Mouse (Mus musculus) ES-E14 (cell line): ENCODE data around the gene Slc35e3.

Experiments used
- CHD2 ChIP-seq: IDR thresholded peaks from 2 replicates; pipeline ENCODE4 v1.6.1; 2014; ENCODE audit warnings: mild to moderate bottlenecking, low read depth, low read length, inconsistent platforms
- ZC3H11A ChIP-seq: IDR thresholded peaks from 2 replicates; pipeline ENCODE4 v1.6.1; 2012; ENCODE audit warnings: low read depth, mild to moderate bottlenecking, inconsistent platforms, low read length, borderline replicate concordance
- ZNF384 ChIP-seq: IDR thresholded peaks from 2 replicates; pipeline ENCODE4 v1.6.1; 2012; ENCODE audit warnings: low read depth, low read length, inconsistent platforms

DNA sequence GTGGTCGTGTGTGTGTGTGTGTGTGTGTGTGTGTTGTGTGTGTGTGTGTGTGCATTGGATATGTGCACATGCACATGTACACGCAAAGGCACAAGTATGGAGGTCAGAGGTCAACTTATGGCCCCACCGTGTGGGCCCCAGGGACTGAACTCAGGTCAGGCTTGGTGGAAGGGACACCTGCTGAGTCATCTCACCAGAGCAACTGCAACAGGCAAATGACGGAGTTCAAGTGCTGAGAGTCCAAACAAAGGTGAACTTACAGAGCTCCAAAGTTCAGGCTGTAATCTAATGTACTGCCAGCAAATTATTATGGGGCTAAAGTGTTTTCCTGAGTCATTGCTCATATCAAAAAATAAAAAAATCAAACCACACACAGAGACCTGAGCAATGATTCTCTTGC lies 9.1 kb downstream of the Slc35e3 start:
- no peak for TF ChIP-seq ZNF384
- TF ChIP-seq ZC3H11A: no peak
- TF ChIP-seq CHD2: no peak
